Mouse (Mus musculus): Measurements from ENCODE around the gene Vps26b.

- TF ChIP-seq EP300 (IDR thresholded peaks at IDR 0.05; ENCODE audit: low read depth) (no peak), CTCF (IDR thresholded peaks at IDR 0.05; ENCODE audit: low read depth) (no peak)
Measured at GRCm38 (mm10) chr9:27023681-27024080, 6.2 kb downstream of the Vps26b start.

Data from heart, postnatal 0 days (tissue).